Mouse (Mus musculus) A20 (cell line): ENCODE data around the gene Myo19.

ENCODE experiments used
- DNase-seq: peaks from one replicate; pipeline ENCODE4 v3.0.0-alpha.2; 2011; ENCODE audit warnings: low read depth, low spot score

Gene Myo19

DNA sequence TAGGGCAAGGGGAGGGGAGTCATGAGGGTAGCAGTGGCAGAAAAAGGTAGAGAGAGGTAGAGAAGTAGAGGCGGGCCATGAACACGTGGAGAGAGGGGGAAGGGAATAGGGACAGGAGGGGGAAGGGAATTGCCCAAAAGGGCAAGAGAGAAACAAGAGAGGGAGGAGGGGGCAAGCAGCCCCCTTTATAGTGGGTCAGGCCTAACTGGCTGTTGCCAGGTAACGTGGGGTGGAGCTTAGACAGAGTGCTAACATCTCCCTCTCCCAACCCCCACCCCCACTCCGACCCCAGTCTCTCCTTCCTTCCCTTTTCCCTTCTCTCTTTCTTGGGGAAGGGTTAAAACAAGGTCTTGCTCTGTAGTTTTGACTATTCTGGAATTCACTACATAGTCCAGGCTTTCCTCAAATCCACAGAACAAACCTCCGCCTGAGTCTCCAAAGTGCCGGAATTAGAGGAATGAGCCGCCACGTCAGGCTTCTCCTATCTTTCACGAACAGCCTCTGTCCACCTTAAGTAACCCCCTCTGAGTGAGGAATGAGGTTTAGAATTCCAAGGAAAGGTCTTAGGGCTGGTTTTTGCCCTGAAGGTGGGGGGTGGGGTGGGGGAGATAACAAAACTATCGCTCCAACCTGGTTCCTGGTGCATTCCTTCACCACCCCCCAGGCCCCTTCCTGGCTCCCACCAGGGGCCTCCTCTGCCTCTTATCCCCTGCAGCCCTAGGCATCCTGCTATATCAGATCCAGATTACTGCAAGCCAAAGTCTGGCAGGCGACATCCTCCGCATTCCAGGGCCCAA lies 64.9 kb downstream of the Myo19 start:
- DNase-seq = no peak

DNA sequence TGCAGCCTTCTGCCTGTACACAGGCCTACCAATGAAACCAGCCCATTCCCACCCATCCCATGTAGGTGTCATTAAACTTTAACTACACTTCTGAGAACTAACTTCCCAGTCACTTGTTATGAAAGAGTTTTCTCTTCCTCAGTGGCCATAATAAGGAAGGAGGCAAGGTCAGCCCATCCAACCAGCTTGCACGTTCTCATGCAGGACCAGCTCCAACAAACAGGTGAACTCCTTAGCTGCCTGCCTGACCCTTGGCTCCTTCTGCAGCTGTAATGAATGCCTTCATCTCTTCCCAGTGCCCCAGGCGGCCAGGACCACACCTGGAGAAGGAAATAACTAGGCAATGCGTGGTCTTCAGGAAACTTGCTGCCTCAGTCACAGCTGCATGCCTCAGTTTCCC lies 65.9 kb downstream of the Myo19 start:
- no peak for DNase-seq

DNA sequence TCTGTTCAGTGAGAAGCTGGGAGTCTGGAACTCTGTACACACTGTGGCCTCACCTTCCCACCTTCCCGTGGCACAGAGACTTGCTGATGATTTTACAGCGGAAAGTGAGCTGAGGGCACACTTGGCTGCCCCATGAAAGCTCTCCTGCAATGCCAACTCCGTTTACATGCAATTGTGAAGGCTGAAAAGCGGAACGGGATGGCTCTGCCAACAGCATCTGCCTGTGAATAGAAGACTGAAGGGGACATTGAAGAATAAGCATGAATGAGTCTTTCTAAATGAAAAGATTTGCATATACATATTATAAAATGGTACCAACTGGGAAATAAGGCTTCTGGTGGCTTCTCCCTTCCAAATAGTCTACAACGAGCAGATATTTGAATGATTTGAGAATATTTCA lies 67.3 kb downstream of the Myo19 start:
- no peak for DNase-seq

DNA sequence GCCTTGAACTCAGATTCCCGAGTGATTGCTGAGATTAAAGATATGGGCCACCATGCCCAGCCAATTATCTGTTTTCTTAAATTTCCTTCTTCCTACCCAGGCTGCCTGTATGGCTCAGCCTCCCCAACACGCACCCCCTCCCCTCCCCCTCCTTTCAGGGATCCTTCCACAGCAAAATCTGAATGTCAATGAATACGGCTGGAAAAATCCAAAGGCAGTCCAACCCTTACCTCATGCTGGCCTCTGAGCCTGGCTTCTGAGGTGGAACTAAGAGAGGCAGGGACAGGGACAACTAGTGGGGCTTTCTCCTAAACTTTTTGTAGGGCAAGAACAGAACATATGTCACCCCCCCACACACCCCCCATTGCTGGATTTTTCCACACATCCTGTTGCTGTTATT lies 68.2 kb downstream of the Myo19 start:
- DNase-seq = no peak

DNA sequence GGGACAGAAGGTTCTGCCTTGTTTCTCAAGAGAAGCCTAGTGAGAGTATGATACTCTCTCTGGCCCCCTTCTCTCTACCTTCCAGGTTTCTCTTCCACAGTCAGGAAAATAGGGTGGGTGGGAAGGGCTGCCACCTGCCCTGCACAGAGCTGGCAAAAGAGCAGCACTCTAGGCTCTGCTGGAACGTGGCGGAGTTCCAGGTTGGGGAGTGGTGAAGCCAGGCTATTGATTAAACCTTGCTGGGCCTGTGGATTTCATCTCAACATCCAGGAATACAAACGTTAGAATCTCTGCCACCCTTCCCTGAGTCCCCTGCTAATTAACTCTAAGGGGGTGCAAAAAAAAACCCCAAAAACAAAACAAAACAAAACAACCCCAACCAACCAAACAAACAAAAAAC lies 68.6 kb downstream of the Myo19 start:
- no peak for DNase-seq

DNA sequence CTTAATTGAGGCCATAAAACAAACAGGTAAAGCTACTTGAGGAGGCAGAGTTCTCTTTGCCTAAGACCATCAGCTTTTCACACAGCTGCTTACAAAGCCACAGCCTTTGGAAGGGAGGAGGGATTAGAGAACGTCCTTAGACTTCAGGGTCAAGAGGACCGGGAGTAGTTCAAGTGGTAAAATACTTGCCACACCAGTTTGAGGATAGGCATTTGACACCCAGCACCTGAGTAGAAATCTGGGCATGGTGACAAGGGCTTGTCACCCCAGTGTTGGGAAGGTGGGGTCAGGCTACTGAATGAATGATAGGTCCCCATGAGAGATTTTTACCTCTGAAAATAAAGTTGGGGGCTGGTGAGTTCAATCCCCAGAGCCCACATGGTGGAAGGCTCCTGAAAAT lies 72.7 kb downstream of the Myo19 start:
- no peak for DNase-seq

DNA sequence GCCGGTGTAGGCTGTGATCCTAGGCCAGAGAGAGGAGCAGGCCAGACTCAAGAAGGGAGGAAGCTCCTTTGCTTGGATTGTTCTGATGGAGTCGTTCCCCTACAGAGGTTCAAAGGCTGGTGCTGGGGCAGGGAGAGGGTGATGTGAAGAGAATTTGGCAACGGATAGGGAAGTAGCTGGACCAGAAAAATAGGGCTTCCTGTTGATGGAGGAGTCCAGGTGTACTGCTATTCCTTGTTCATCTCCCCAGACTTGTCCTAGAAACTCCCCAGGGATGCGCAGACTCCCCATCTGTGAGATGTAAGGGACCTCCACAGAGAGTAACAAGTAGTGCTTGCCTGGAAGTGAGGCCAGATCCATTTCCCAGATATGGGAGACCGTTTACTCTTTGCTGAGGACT lies 76.5 kb downstream of the Myo19 start:
- no peak for DNase-seq

DNA sequence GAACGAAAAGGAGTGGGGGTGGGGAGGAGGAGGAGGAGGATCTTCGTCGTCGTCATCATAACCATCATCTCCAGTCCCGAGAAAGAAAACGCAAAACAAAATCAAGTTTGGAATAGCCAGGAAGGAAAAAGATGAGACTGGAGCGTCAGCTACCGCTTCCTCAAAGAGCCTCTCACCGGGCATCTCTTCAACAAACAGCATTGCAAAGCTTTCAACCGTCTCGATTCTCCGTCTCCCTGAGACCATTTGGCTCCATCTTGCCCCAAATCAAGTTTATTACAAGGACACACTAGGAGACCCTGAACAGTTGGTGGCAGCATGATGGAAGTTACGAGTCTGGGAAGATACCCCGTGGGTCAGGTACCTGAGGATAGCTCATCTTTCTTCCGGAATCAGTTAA lies 77.2 kb downstream of the Myo19 start:
- no peak for DNase-seq

DNA sequence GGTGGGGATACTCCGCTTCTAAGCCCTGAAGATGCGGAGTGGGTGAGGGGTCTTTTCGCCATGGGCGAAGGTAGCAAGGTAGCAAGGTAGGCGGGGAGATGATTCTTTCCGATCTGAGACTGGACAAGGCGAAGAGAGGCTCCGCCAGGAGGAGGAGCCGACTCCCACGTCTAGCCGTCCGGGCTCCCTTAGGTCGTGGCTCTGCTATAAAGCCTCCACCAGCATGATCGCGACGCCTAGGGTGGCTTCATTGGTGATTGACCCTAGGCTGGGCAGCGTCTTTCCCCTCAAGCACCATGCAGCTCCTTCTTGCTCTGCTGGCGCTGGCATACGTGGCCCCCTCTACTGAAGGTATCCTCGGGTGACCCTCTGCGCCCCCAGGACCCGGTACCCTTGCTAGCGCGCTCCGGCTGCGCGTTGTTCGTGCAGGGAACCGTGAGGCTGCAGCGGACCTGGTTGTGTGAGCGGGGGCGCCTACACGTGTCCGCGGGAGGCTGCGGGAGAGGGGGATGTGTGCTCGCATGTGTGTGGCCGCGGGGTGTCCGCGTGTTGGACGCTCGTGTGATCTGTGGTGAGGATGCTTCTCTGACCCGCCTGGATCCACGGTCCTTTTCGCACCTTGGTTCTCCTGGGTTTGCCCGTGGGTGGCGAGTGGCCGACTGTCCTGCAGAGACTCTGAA lies 77.8 kb downstream of the Myo19 start, which contains the start of gene Car4:
Car4 (plus strand) TSS at position 196 of the 680 bp plus-strand sequence.
- DNase-seq = no peak

DNA sequence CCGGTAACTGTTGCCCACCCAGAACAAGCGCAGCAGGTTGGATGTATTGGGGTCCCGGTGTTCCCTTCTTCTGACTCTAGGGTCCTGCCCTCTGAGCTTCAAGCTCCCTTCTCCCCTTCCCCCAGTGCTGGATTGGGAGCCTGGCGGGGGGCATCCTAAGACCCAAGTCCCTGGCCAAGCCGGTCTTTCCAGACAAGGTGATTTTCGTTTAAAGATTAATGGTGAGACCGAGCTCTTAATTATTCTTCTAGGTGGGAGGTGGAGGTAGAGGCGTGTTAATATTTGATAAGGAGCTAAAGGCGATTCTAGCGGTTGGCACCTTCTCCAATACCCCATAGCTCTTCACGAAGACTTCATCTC lies 78.3 kb downstream of the Myo19 start:
- DNase-seq = no peak

DNA sequence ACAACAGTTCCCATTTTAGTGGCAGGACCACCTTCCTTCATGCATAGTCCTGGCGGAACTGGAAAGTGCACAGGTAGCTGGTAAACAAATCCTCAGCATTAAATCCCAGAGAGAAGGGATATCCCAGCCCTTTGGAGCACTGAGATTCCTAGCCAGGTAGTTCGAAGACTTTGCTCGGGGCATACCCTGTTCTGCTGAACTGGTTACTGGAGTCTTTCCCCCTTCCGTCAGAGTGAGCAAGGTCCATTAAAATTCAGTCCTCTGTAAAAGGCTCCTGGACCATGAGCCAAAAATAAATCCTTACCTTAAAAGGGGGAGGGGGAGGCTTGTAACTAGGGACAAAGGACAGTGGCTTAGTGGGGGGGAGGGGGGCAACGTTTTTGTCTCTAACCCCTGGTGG lies 79.2 kb downstream of the Myo19 start:
- no peak for DNase-seq

DNA sequence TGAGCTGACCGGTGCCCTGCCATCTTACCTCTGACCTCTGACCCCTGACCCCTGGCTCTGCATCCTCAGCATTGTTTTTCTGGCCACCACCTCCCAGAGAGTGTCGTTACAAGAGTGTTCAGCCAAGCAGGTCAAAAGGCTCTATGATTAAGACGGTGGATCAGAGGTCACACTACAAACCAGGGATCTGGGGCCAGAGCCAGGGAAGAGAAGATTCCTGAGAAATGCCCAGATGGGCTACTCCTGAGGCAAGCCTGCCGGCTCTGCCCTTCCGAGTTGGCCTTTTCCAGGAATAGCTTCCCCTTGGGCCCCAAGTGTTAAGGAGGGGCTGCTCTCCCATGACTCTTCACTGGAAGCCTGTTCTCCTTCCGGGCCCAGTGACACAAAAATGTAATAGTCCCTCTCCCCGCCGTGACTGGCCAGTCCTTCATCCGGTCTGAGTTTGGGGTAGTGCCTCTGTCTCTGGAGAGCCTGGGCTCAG lies 79.8 kb downstream of the Myo19 start:
- no peak for DNase-seq

DNA sequence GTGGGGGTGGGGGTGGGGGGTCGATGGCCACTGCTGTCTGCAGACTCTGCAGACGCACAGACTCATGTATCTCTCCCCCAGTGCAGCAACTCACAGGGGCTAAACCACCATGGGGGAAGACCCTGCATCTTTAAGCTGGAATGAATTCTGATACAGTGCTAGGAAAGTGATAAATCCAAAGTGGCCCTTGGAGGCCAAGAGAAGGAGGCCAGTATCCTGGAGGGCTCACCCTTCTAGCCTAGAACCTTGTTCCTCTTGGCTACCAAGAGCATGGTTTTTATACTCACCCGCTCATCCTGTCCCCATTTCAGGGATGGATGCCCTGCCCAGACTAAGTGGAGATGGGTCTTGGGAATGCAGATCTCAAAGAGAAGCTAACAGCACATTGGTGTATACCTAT lies 80.3 kb downstream of the Myo19 start:
- no peak for DNase-seq

DNA sequence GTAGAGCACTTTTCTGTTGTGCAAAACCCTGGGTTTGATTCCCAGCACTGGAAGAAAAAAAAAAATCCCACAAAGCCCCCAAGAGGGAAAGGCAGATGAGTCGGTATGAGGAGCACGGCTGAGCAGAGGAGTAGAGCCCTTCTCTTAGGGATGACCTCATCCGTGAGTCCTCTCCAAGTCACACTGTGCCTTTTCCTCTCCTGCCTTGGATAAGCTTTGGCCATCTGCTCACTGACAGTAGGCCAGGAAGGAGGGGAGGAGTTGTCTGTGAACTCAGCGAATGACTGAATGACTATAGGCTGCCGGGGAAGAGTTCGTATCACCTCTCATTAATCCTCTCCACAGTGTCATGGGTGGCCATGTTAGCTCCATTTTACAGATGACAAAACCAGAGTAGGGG lies 80.8 kb downstream of the Myo19 start:
- DNase-seq = no peak
